In genomic region chr6:90508197-90508624, GRCm38 (mm10) we compare ENCODE assay signal across 8 mouse cellular contexts. TPM values are rescaled to one million over a fixed set of nuclear protein-coding genes. Genes with fewer than 3 reads are reported as not detected.
DNase-seq lines count a peak whose midpoint lies in the region; ATAC-seq and TF ChIP-seq lines count a peak whose summit lies in the region.

No protein-coding gene starts in this region.

- no peaks in the 10 kb centered on the region for H3K9me3 ChIP-seq in midbrain, embryonic 10.5 days (replicated peaks)
- no peaks in the 10 kb centered on the region for H3K9me3 ChIP-seq in midbrain, embryonic 11.5 days (ENCODE audit: control insufficient read depth, low read length)
- no peaks in the 10 kb centered on the region for H3K9me3 ChIP-seq in embryonic facial prominence, embryonic 14.5 days (ENCODE audit: control insufficient read depth, low read length)
- no peaks in the 10 kb centered on the region; the same call in 1 of the 2 replicates for H3K9me3 ChIP-seq in heart, embryonic 16.5 days (replicated peaks; ENCODE audit: control insufficient read depth, low read length)
- no peaks in the 10 kb centered on the region for H3K9me3 ChIP-seq in stomach, postnatal 0 days (ENCODE audit: control insufficient read depth, low read length)

- no peaks in the 10 kb centered on the region for H3K27me3 ChIP-seq in midbrain, embryonic 10.5 days (ENCODE audit: low read depth, poor library complexity, severe bottlenecking)
- H3K27me3 ChIP-seq in midbrain, embryonic 11.5 days (ENCODE audit: control insufficient read depth, insufficient read depth, low read length), result no peaks in the 10 kb centered on the region
- H3K27me3 ChIP-seq in embryonic facial prominence, embryonic 14.5 days (replicated peaks; ENCODE audit: control insufficient read depth, insufficient read depth, low read length), result no peaks in the 10 kb centered on the region
- H3K27me3 ChIP-seq in heart, embryonic 16.5 days (ENCODE audit: control insufficient read depth, insufficient read depth, low read length), result no peaks in the 10 kb centered on the region
- no peaks in the 10 kb centered on the region for H3K27me3 ChIP-seq in stomach, postnatal 0 days (ENCODE audit: control insufficient read depth, insufficient read depth, low read length)

- peaks cover 21% of the 10 kb centered on the region for H3K4me1 ChIP-seq in midbrain, embryonic 10.5 days
- peaks cover 4% of the 10 kb centered on the region; the same call in 1 of the 2 replicates for H3K4me1 ChIP-seq in midbrain, embryonic 11.5 days (ENCODE audit: control insufficient read depth, insufficient read depth, low read length)
- H3K4me1 ChIP-seq in embryonic facial prominence, embryonic 14.5 days (ENCODE audit: control insufficient read depth, insufficient read depth, low read length), result peaks cover 22% of the 10 kb centered on the region
- peaks cover 45% of the 10 kb centered on the region for H3K4me1 ChIP-seq in heart, embryonic 16.5 days (ENCODE audit: control insufficient read depth, insufficient read depth, low read length)
- 0 out of 2 replicates have a peak, but pooled peaks cover 5% of the 10 kb centered on the region for H3K4me1 ChIP-seq in stomach, postnatal 0 days (replicated peaks; ENCODE audit: control insufficient read depth, insufficient read depth)

- no peak for TF ChIP-seq EP300 in stomach, postnatal 0 days (optimal IDR thresholded peaks at IDR 0.05)

- no peak overlapping the region for H3K4me3 ChIP-seq in midbrain, embryonic 10.5 days
- no peak overlapping the region for H3K4me3 ChIP-seq in midbrain, embryonic 11.5 days (ENCODE audit: low read depth, low read length)
- no peak overlapping the region for H3K4me3 ChIP-seq in embryonic facial prominence, embryonic 14.5 days (ENCODE audit: low read depth, low read length)
- H3K4me3 ChIP-seq in heart, embryonic 16.5 days (ENCODE audit: low read length), result no peak overlapping the region
- no peak overlapping the region for H3K4me3 ChIP-seq in stomach, postnatal 0 days (ENCODE audit: low read depth, low read length)

- peak; percentile 28 for DNase-seq in midbrain, embryonic 10.5 days (ENCODE audit: low spot score)
- no peak for DNase-seq in midbrain, embryonic 11.5 days (ENCODE audit: low spot score, missing footprints)
- DNase-seq in embryonic facial prominence, embryonic 14.5 days (ENCODE audit: low spot score), result peak; percentile 54
- DNase-seq in kidney, postnatal 25 days, result peak; percentile 95 to 98
- peak; percentile 78 for DNase-seq in lung, postnatal 10 days
- DNase-seq in stomach, postnatal 0 days (ENCODE audit: low spot score), result peak; percentile 42
- DNase-seq in thymus, postnatal 36 days, result no peak

- H3K4me2 ChIP-seq in midbrain, embryonic 11.5 days, result no peak overlapping the region
- no peak overlapping the region for H3K4me2 ChIP-seq in embryonic facial prominence, embryonic 14.5 days (ENCODE audit: low read depth, low read length)
- H3K4me2 ChIP-seq in heart, embryonic 16.5 days (ENCODE audit: low read depth, low read length), result peak overlapping the region; percentile 13; the same call in 1 of the 2 replicates
- H3K4me2 ChIP-seq in stomach, postnatal 0 days (replicated peaks; ENCODE audit: low read depth), result no peak overlapping the region

- no peaks in the 10 kb centered on the region for H3K36me3 ChIP-seq in midbrain, embryonic 10.5 days
- no peaks in the 10 kb centered on the region for H3K36me3 ChIP-seq in midbrain, embryonic 11.5 days (ENCODE audit: control insufficient read depth, insufficient read depth, low read length)
- H3K36me3 ChIP-seq in embryonic facial prominence, embryonic 14.5 days (ENCODE audit: control insufficient read depth, insufficient read depth, low read length), result no peaks in the 10 kb centered on the region
- no peaks in the 10 kb centered on the region for H3K36me3 ChIP-seq in heart, embryonic 16.5 days (ENCODE audit: control insufficient read depth, insufficient read depth)
- H3K36me3 ChIP-seq in stomach, postnatal 0 days (ENCODE audit: control insufficient read depth, insufficient read depth, low read length), result no peaks in the 10 kb centered on the region

- WGBS in midbrain, embryonic 10.5 days, result 55% methylated on average over 4 of the region's 4 CpGs
- 49% methylated on average over 4 of the region's 4 CpGs for WGBS in midbrain, embryonic 11.5 days
- WGBS in embryonic facial prominence, embryonic 14.5 days, result 21% methylated on average over 4 of the region's 4 CpGs
- WGBS in heart, embryonic 16.5 days, result 20% methylated on average over 4 of the region's 4 CpGs
- WGBS in stomach, postnatal 0 days, result 33% methylated on average over 4 of the region's 4 CpGs

- no peak for TF ChIP-seq CTCF in stomach, postnatal 0 days (IDR thresholded peaks at IDR 0.05; ENCODE audit: low read depth)

- no peak for ATAC-seq in midbrain, embryonic 11.5 days (ENCODE audit: low FRiP score)
- ATAC-seq in embryonic facial prominence, embryonic 14.5 days (ENCODE audit: low read depth), result peak; percentile 66
- peak; percentile 66 for ATAC-seq in heart, embryonic 16.5 days (replicated peaks; ENCODE audit: extremely low read depth, insufficient read depth, low FRiP score)
- peak; percentile 59; the same call in 1 of the 2 replicates for ATAC-seq in stomach, postnatal 0 days (ENCODE audit: low FRiP score, low TSS enrichment)

- peak overlapping the region; percentile 68 for H3K27ac ChIP-seq in midbrain, embryonic 10.5 days (replicated peaks)
- H3K27ac ChIP-seq in midbrain, embryonic 11.5 days (ENCODE audit: low read depth, low read length), result no peak overlapping the region
- no peak overlapping the region for H3K27ac ChIP-seq in embryonic facial prominence, embryonic 14.5 days (replicated peaks; ENCODE audit: low read depth, low read length)
- peak overlapping the region; percentile 85 for H3K27ac ChIP-seq in heart, embryonic 16.5 days (ENCODE audit: low read length)
- peak overlapping the region; percentile 31 for H3K27ac ChIP-seq in stomach, postnatal 0 days (replicated peaks)

- no peak overlapping the region for H3K9ac ChIP-seq in midbrain, embryonic 11.5 days (ENCODE audit: low read length)
- H3K9ac ChIP-seq in embryonic facial prominence, embryonic 14.5 days (ENCODE audit: low read depth, low read length), result no peak overlapping the region
- H3K9ac ChIP-seq in heart, embryonic 16.5 days (ENCODE audit: low read length), result peak overlapping the region; percentile 42; the same call in 1 of the 2 replicates
- H3K9ac ChIP-seq in stomach, postnatal 0 days (ENCODE audit: low read length), result no peak overlapping the region

RNA-seq across cellular contexts. Expression of gene Aldh1l1, which starts 22.0 kb away (rescaled TPM):
- 2.7 and 3.7 TPM in 2 replicates for polyA plus RNA-seq in midbrain, embryonic 10.5 days (2016; fragmentation: Nextera tagmentation; extraction: Ambion mirVana)
- 3.7 and 4.1 TPM in 2 replicates for polyA plus RNA-seq in midbrain, embryonic 11.5 days (2014; fragmentation: Nextera tagmentation; extraction: Ambion mirVana)
- 1.8 and 2.2 TPM in 2 replicates for polyA plus RNA-seq in embryonic facial prominence, embryonic 14.5 days (2014; fragmentation: Nextera tagmentation; extraction: Ambion mirVana)
- polyA plus RNA-seq in heart, embryonic 16.5 days (2015; fragmentation: Nextera tagmentation; extraction: Ambion mirVana), result 4.6 and 6.5 TPM in 2 replicates
- polyA plus RNA-seq in stomach, postnatal 0 days (2015; fragmentation: Nextera tagmentation; extraction: Ambion mirVana), result 6.6 and 7.6 TPM in 2 replicates

RNA-seq across cellular contexts. Expression of gene Klf15, which starts 45.8 kb away (rescaled TPM):
- polyA plus RNA-seq in midbrain, embryonic 10.5 days (2016; fragmentation: Nextera tagmentation; extraction: Ambion mirVana), result 4.2 and 4.9 TPM in 2 replicates
- polyA plus RNA-seq in midbrain, embryonic 11.5 days (2014; fragmentation: Nextera tagmentation; extraction: Ambion mirVana), result 3.5 and 4.2 TPM in 2 replicates
- 7.0 and 8.4 TPM in 2 replicates for polyA plus RNA-seq in embryonic facial prominence, embryonic 14.5 days (2014; fragmentation: Nextera tagmentation; extraction: Ambion mirVana)
- 28.2 and 28.7 TPM in 2 replicates for polyA plus RNA-seq in heart, embryonic 16.5 days (2015; fragmentation: Nextera tagmentation; extraction: Ambion mirVana)
- 4.1 and 4.2 TPM in 2 replicates for polyA plus RNA-seq in stomach, postnatal 0 days (2015; fragmentation: Nextera tagmentation; extraction: Ambion mirVana)

Comparison
In these comparisons a context has a peak if more than half of its experiments do, and no peak if none do; other contexts are left out.
1. DNase-seq: peak in midbrain, embryonic 10.5 days (single experiment), embryonic facial prominence, embryonic 14.5 days (single experiment), kidney, postnatal 25 days (2 of 2), lung, postnatal 10 days (single experiment) and stomach, postnatal 0 days (single experiment); none in midbrain, embryonic 11.5 days (single experiment) and thymus, postnatal 36 days (0 of 2).
2. H3K27ac ChIP-seq: peak in midbrain, embryonic 10.5 days (single experiment), heart, embryonic 16.5 days (single experiment) and stomach, postnatal 0 days (single experiment); none in midbrain, embryonic 11.5 days (single experiment) and embryonic facial prominence, embryonic 14.5 days (single experiment).